Mouse (Mus musculus): ENCODE measurements around the gene Mogat2. TPM values are rescaled to one million over a fixed set of nuclear protein-coding genes. Genes with fewer than 3 reads are reported as not detected.
A peak's percentile ranks its signal among the peaks of the same experiment; 100 is the strongest.

Mogat2 gene
- polyA plus RNA-seq, 1 experiment from 2014 or later, result 2.5 TPM

- Histone ChIP-seq H3K9me3 (ENCODE audit: control insufficient read depth, low read length) (no peaks in the 10 kb centered on the region), H3K4me3 (ENCODE audit: low read depth, low read length) (no peak overlapping the region), H3K36me3 (ENCODE audit: control insufficient read depth, insufficient read depth, low read length) (no peaks in the 10 kb centered on the region), H3K27ac (replicated peaks; ENCODE audit: low read depth, low read length) (no peak overlapping the region), H3K27me3 (replicated peaks; ENCODE audit: control insufficient read depth, insufficient read depth, low read length) (no peaks in the 10 kb centered on the region), H3K4me2 (ENCODE audit: low read depth, low read length) (no peak overlapping the region), H3K9ac (ENCODE audit: low read depth, low read length) (no peak overlapping the region), H3K4me1 (ENCODE audit: control insufficient read depth, insufficient read depth, low read length) (peaks cover 4% of the 10 kb centered on the region)
- 88% methylated on average over 3 of the region's 3 CpGs for WGBS
- DNase-seq (ENCODE audit: low spot score) (no peak), ATAC-seq (ENCODE audit: low read depth) (no peak)
Measured at GRCm38 (mm10) chr7:99185405-99185804, 53.0 kb downstream of the Mogat2 start.

DNA sequence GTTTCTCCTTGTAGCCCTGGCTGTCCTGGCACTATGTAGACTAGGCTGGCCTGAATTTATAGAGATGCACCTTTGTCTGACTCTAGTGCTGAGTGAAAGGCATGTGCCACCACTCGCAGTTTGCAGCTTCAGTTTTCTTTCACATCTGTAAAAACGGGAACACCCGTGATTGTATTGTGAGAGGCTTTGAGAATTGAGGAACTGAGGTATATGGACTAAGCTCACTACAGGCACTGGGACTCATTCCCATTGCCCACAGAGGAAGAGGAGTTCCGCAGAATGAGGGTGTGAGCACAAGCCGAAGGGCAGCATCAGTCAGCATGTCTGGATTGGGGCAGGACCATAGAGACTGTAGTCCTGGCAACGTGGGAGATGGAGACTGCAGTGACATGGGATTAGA is 54.7 kb downstream of the Mogat2 start:
- DNase-seq (ENCODE audit: low spot score) (no peak), ATAC-seq (ENCODE audit: low read depth) (no peak)
- Histone ChIP-seq H3K4me2 (ENCODE audit: low read depth, low read length) (peak overlapping the region; percentile 93; the same call in 1 of the 2 replicates), H3K36me3 (ENCODE audit: control insufficient read depth, insufficient read depth, low read length) (no peaks in the 10 kb centered on the region), H3K9me3 (ENCODE audit: control insufficient read depth, low read length) (no peaks in the 10 kb centered on the region), H3K4me3 (ENCODE audit: low read depth, low read length) (no peak overlapping the region), H3K4me1 (ENCODE audit: control insufficient read depth, insufficient read depth, low read length) (peaks cover 4% of the 10 kb centered on the region), H3K27ac (replicated peaks; ENCODE audit: low read depth, low read length) (no peak overlapping the region), H3K9ac (ENCODE audit: low read depth, low read length) (no peak overlapping the region), H3K27me3 (replicated peaks; ENCODE audit: control insufficient read depth, insufficient read depth, low read length) (no peaks in the 10 kb centered on the region)
- WGBS, result 66% methylated on average over 6 of the region's 6 CpGs

DNA sequence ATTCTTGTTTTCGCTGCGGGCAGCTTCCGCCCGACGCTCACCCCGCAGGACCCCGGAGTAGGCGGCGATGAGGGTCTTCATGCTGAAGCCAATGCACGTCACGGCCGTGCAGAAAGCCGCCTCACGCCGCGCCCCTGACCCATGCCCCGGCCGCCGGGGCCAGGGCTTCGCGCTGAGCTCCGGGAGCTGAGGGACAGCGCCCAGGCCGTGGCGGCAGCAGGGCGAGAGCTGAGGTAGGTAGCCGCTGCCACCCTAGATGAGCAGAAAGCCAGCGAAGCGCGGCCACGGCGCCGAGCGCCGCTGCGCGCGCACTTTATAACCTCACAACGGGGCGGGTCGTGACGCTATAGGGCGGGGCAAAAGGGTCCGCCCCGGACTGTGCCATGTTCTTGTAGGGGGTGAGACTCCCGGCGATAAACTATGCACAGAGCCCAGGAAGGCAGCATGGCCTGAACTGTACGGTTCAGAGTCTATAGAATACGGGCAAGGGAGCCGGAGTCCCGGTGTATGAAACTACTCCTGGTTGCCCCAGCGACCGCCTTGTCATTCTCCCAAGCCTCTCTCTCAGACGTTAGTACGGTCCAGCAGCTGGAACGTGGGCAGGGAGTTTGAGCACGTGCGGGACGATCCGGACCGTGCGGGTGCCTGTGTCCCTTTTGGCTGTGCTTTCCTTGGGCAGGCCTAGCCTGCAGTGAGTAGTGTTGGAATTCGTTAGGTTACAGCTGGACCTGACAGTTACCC is 55.8 kb downstream of the Mogat2 start, which contains the start of gene Dgat2:
Dgat2 (minus strand) TSS at position 288 of the 741 bp plus-strand sequence.
- peak within 1 kb of the TSS; percentile 93 for H3K4me2 ChIP-seq (ENCODE audit: low read depth, low read length)
- H3K9ac ChIP-seq (ENCODE audit: low read depth, low read length), result peak within 1 kb of the TSS; percentile 79
- peak within 1 kb of the TSS; percentile 61 for H3K4me3 ChIP-seq (ENCODE audit: low read depth, low read length)
- peak; percentile 95 for ATAC-seq (ENCODE audit: low read depth)
- H3K27ac ChIP-seq (replicated peaks; ENCODE audit: low read depth, low read length), result peak within 1 kb of the TSS; percentile 56
- no peaks in the 10 kb centered on the region for H3K27me3 ChIP-seq (replicated peaks; ENCODE audit: control insufficient read depth, insufficient read depth, low read length)
- H3K4me1 ChIP-seq (ENCODE audit: control insufficient read depth, insufficient read depth, low read length), result peaks cover 4% of the 10 kb centered on the region
- H3K9me3 ChIP-seq (ENCODE audit: control insufficient read depth, low read length), result no peaks in the 10 kb centered on the region
- no peaks in the 10 kb centered on the region for H3K36me3 ChIP-seq (ENCODE audit: control insufficient read depth, insufficient read depth, low read length)
- peak; percentile 94 for DNase-seq (ENCODE audit: low spot score)
- WGBS, result under 1% methylated on average over 56 of the region's 63 CpGs

GRCm38 (mm10) chr7:99181619-99182431 is 56.6 kb downstream of the Mogat2 start:
- peak overlapping the region; percentile 61 for H3K4me3 ChIP-seq (ENCODE audit: low read depth, low read length)
- no peaks in the 10 kb centered on the region for H3K36me3 ChIP-seq (ENCODE audit: control insufficient read depth, insufficient read depth, low read length)
- DNase-seq (ENCODE audit: low spot score) (no peak), ATAC-seq (ENCODE audit: low read depth) (no peak)
- peak overlapping the region; percentile 93 for H3K4me2 ChIP-seq (ENCODE audit: low read depth, low read length)
- no peak overlapping the region for H3K27ac ChIP-seq (replicated peaks; ENCODE audit: low read depth, low read length)
- 21% methylated on average over 14 of the region's 14 CpGs for WGBS
- H3K9ac ChIP-seq (ENCODE audit: low read depth, low read length), result peak overlapping the region; percentile 79
- H3K9me3 ChIP-seq (ENCODE audit: control insufficient read depth, low read length), result no peaks in the 10 kb centered on the region
- H3K4me1 ChIP-seq (ENCODE audit: control insufficient read depth, insufficient read depth, low read length), result peaks cover 4% of the 10 kb centered on the region
- H3K27me3 ChIP-seq (replicated peaks; ENCODE audit: control insufficient read depth, insufficient read depth, low read length), result no peaks in the 10 kb centered on the region

- no peak for DNase-seq (ENCODE audit: low spot score)
- WGBS, result 69% methylated on average over 1 of the region's 1 CpGs
- no peak overlapping the region for H3K9ac ChIP-seq (ENCODE audit: low read depth, low read length)
- H3K4me3 ChIP-seq (ENCODE audit: low read depth, low read length), result no peak overlapping the region
- no peak overlapping the region for H3K4me2 ChIP-seq (ENCODE audit: low read depth, low read length)
- H3K27ac ChIP-seq (replicated peaks; ENCODE audit: low read depth, low read length), result no peak overlapping the region
- H3K4me1 ChIP-seq (ENCODE audit: control insufficient read depth, insufficient read depth, low read length), result peaks cover 4% of the 10 kb centered on the region
- H3K9me3 ChIP-seq (ENCODE audit: control insufficient read depth, low read length), result no peaks in the 10 kb centered on the region
- H3K27me3 ChIP-seq (replicated peaks; ENCODE audit: control insufficient read depth, insufficient read depth, low read length), result no peaks in the 10 kb centered on the region
- ATAC-seq (ENCODE audit: low read depth), result no peak
- H3K36me3 ChIP-seq (ENCODE audit: control insufficient read depth, insufficient read depth, low read length), result no peaks in the 10 kb centered on the region
Measured at GRCm38 (mm10) chr7:99180162-99180561, 58.3 kb downstream of the Mogat2 start.

- H3K27me3 ChIP-seq (replicated peaks; ENCODE audit: control insufficient read depth, insufficient read depth, low read length), result no peaks in the 10 kb centered on the region
- no peaks in the 10 kb centered on the region for H3K9me3 ChIP-seq (ENCODE audit: control insufficient read depth, low read length)
- H3K27ac ChIP-seq (replicated peaks; ENCODE audit: low read depth, low read length), result no peak overlapping the region
- no peaks in the 10 kb centered on the region for H3K36me3 ChIP-seq (ENCODE audit: control insufficient read depth, insufficient read depth, low read length)
- peaks cover 4% of the 10 kb centered on the region for H3K4me1 ChIP-seq (ENCODE audit: control insufficient read depth, insufficient read depth, low read length)
- H3K4me2 ChIP-seq (ENCODE audit: low read depth, low read length), result no peak overlapping the region
- no peak overlapping the region for H3K9ac ChIP-seq (ENCODE audit: low read depth, low read length)
- no peak for DNase-seq (ENCODE audit: low spot score)
- no peak for ATAC-seq (ENCODE audit: low read depth)
- WGBS, result 91% methylated on average over 9 of the region's 9 CpGs
- no peak overlapping the region for H3K4me3 ChIP-seq (ENCODE audit: low read depth, low read length)
Measured at GRCm38 (mm10) chr7:99179271-99179670, 59.1 kb downstream of the Mogat2 start.

- WGBS, result 81% methylated on average over 5 of the region's 5 CpGs
- Histone ChIP-seq H3K9me3 (ENCODE audit: control insufficient read depth, low read length) (no peaks in the 10 kb centered on the region), H3K4me3 (ENCODE audit: low read depth, low read length) (no peak overlapping the region), H3K4me1 (ENCODE audit: control insufficient read depth, insufficient read depth, low read length) (peaks cover 4% of the 10 kb centered on the region), H3K36me3 (ENCODE audit: control insufficient read depth, insufficient read depth, low read length) (no peaks in the 10 kb centered on the region), H3K27me3 (replicated peaks; ENCODE audit: control insufficient read depth, insufficient read depth, low read length) (no peaks in the 10 kb centered on the region), H3K27ac (replicated peaks; ENCODE audit: low read depth, low read length) (no peak overlapping the region), H3K9ac (ENCODE audit: low read depth, low read length) (no peak overlapping the region), H3K4me2 (ENCODE audit: low read depth, low read length) (no peak overlapping the region)
- ATAC-seq (ENCODE audit: low read depth), result no peak
- DNase-seq (ENCODE audit: low spot score), result no peak
Measured at GRCm38 (mm10) chr7:99177386-99177785, 61.0 kb downstream of the Mogat2 start.

- Histone ChIP-seq H3K36me3 (ENCODE audit: control insufficient read depth, insufficient read depth, low read length) (no peaks in the 10 kb centered on the region), H3K4me3 (ENCODE audit: low read depth, low read length) (no peak overlapping the region), H3K9me3 (ENCODE audit: control insufficient read depth, low read length) (no peaks in the 10 kb centered on the region), H3K27me3 (replicated peaks; ENCODE audit: control insufficient read depth, insufficient read depth, low read length) (no peaks in the 10 kb centered on the region), H3K9ac (ENCODE audit: low read depth, low read length) (no peak overlapping the region), H3K4me2 (ENCODE audit: low read depth, low read length) (no peak overlapping the region), H3K4me1 (ENCODE audit: control insufficient read depth, insufficient read depth, low read length) (no peaks in the 10 kb centered on the region; the same call in none of the 2 replicates), H3K27ac (replicated peaks; ENCODE audit: low read depth, low read length) (no peak overlapping the region)
- DNase-seq (ENCODE audit: low spot score) (no peak), ATAC-seq (ENCODE audit: low read depth) (no peak)
- WGBS, result 88% methylated on average over 9 of the region's 9 CpGs
Measured at GRCm38 (mm10) chr7:99175666-99176065, 62.8 kb downstream of the Mogat2 start.
